Mouse (Mus musculus) stomach, embryonic 14.5 days (tissue): ENCODE measurements around the gene Notch4. TPM values are rescaled to one million over a fixed set of nuclear protein-coding genes. Genes with fewer than 3 reads are reported as not detected.
A peak's percentile ranks its signal among the peaks of the same experiment; 100 is the strongest.

Source experiments
- ATAC-seq: fragments of 200-750 bp; cut with Nextera tagmentation; 2 replicates; pipeline ENCODE4 v1.8.0; 2017; ENCODE audit warnings: low read depth, moderate TSS enrichment; ENCODE audit not compliant: insufficient number of reproducible peaks, insufficient read depth, low FRiP score
- H3K27ac ChIP-seq: fragments of 300-500 bp; sonication (generic); 2 replicates; pipeline ENCODE4 v1.5.1; 2014; ENCODE audit warnings: mild to moderate bottlenecking, low read length, moderate library complexity, mixed read lengths
- H3K27me3 ChIP-seq: fragments of 300-500 bp; sonication (generic); 2 replicates; pipeline ENCODE4 v1.6.1; 2014; ENCODE audit warnings: low read length, control low read depth, mixed read lengths; ENCODE audit not compliant: control insufficient read depth, insufficient read depth
- H3K36me3 ChIP-seq: fragments of 300-500 bp; sonication (generic); 2 replicates; pipeline ENCODE4 v1.6.1; 2014; ENCODE audit warnings: mild to moderate bottlenecking, control low read depth, low read length, moderate library complexity, mixed read lengths; ENCODE audit not compliant: control insufficient read depth, insufficient read depth
- H3K4me1 ChIP-seq: fragments of 300-500 bp; sonication (generic); 2 replicates; pipeline ENCODE4 v1.6.1; 2014; ENCODE audit warnings: low read length, control low read depth, mixed read lengths; ENCODE audit not compliant: control insufficient read depth, insufficient read depth
- H3K4me2 ChIP-seq: fragments of 300-500 bp; sonication (generic); replicated peaks from 2 replicates; pipeline ENCODE4 v1.6.1; 2014; ENCODE audit warnings: low read depth, low read length, control low read depth
- H3K4me3 ChIP-seq: fragments of 300-500 bp; sonication (generic); 2 replicates; pipeline ENCODE4 v1.5.1; 2014; ENCODE audit warnings: low read depth, low read length, control low read depth
- H3K9ac ChIP-seq: fragments of 300-500 bp; sonication (generic); replicated peaks from 2 replicates; pipeline ENCODE4 v1.6.1; 2014; ENCODE audit warnings: low read depth, mild to moderate bottlenecking, control low read depth, low read length, moderate library complexity, mixed read lengths
- H3K9me3 ChIP-seq: fragments of 300-500 bp; sonication (generic); 2 replicates; pipeline ENCODE4 v1.6.1; 2016; ENCODE audit warnings: low read depth, low read length, control low read depth; ENCODE audit not compliant: control insufficient read depth
- whole genome bisulfite sequencing: fragments of 180-500 bp; shearing (Covaris S2); extraction: QIAGEN DNeasy Blood & Tissue Kit; methylation state at CpG from one replicate; pipeline ENCODE4 v1.1.7; 2014; 5-methylcytosine and 5-hydroxymethylcytosine counted together
- polyA plus RNA-seq: library from polyadenylated mRNA; unstranded; fragments of >200 nt; fragmentation: Nextera tagmentation; extraction: Ambion mirVana; gene quantifications from 2 replicates; pipeline ENCODE4 v1.2.1, GENCODE M21; 2014

Notch4 gene
- polyA plus RNA-seq, 1 experiment from 2014 or later: 3.9 TPM

DNA sequence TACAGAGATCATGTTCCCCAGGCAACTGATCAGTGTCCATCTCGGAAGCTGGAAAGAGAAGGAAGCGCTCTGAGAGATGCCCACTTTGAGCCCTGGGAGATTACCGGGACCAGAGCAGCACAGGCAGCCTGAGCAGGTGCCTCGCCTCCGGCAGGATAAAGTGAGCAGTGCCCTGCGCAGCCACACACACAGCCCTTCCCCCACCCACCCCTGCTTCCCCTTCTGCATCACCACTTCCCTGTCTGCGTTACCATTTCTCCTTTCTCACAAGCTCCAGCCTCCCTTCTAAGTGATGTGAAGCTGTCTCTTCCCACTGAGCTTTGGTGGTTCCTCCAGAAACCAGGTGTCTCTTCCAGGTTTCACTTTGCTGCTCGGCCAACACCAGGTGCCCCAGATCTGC, 2.9 kb upstream of the Notch4 start:
- ATAC-seq: no peak
- H3K9me3 ChIP-seq: no peaks in the 10 kb centered on the region
- no peak overlapping the region for H3K4me3 ChIP-seq
- H3K9ac ChIP-seq: no peak overlapping the region
- H3K4me1 ChIP-seq: peaks cover 5% of the 10 kb centered on the region; the same call in 1 of the 2 replicates
- H3K36me3 ChIP-seq: no peaks in the 10 kb centered on the region
- no peaks in the 10 kb centered on the region for H3K27me3 ChIP-seq
- no peak overlapping the region for H3K4me2 ChIP-seq
- 39% methylated on average over 8 of the region's 8 CpGs for WGBS
- H3K27ac ChIP-seq: peak overlapping the region; percentile 44; the same call in 1 of the 2 replicates

DNA sequence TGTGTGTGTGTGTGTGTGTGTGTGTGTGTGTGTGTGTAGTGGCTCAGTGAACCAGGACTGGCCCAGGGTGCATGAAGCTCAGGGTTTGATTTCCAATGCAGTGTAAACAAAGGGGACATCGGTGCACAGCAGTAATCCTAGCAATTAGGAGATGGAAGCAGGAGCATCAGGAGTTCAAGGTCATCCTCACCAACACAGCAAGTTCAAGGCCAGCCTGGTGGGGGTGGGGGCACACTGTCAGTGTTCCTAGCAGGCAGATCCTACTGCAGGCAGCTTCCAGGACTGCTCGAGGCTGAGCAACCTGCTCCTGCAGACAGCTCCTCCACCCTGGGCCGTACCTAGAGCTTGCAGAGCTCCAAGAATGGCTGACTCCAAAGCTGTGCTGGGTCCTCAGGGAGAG, 1.5 kb upstream of the Notch4 start:
- H3K27ac ChIP-seq: no peak overlapping the region
- no peaks in the 10 kb centered on the region for H3K36me3 ChIP-seq
- 49% methylated on average over 3 of the region's 3 CpGs for WGBS
- H3K9ac ChIP-seq: no peak overlapping the region
- peaks cover 5% of the 10 kb centered on the region; the same call in 1 of the 2 replicates for H3K4me1 ChIP-seq
- ATAC-seq: no peak
- H3K27me3 ChIP-seq: no peaks in the 10 kb centered on the region
- no peaks in the 10 kb centered on the region for H3K9me3 ChIP-seq
- no peak overlapping the region for H3K4me2 ChIP-seq
- H3K4me3 ChIP-seq: no peak overlapping the region

DNA sequence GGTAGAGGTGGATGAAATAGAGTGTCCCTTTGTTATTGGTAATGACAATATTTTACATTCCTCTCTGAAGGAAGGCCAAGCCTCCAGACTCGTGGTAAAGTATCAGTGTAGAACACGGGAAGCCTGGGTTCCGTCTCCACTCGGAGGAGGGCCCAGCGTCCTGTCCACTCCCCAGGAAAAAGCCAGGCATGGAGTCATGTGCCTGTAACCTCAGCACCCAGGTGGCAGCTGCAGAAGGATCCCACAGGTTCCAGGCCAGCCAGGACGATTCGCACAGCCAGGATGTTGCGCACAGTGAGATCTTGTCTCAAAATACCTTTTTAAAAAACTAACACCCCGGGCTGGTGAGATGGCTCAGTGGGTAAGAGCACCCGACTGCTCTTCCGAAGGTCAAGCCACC, 714 bp upstream of the Notch4 start:
- H3K27me3 ChIP-seq: no peaks in the 10 kb centered on the region
- H3K27ac ChIP-seq: no peak overlapping the region
- peaks cover 5% of the 10 kb centered on the region; the same call in 1 of the 2 replicates for H3K4me1 ChIP-seq
- no peak overlapping the region for H3K9ac ChIP-seq
- no peaks in the 10 kb centered on the region for H3K36me3 ChIP-seq
- H3K9me3 ChIP-seq: no peaks in the 10 kb centered on the region
- H3K4me3 ChIP-seq: no peak overlapping the region
- H3K4me2 ChIP-seq: no peak overlapping the region
- 63% methylated on average over 11 of the region's 11 CpGs for WGBS
- no peak for ATAC-seq

DNA sequence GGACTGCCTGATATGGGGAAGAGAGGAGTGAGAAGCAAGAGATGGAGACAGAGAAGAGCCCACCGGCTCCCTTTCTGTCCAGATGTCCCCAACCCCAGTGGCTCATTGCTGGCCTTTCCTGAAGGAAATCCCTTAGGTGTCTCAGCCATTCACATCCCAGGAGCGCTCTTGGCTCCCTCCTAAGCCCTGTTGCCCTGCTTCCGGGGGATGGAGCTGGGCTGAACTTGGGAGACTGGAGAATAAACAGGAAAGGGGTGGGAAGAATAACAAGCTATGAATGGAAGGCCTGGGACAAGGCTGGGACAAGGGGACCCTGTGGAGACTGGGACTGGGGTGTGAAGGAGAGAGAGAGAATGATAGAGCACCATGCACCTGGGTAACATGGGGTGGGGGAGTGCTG, 728 bp downstream of the Notch4 start:
- H3K36me3 ChIP-seq: no peaks in the 10 kb centered on the region
- H3K9ac ChIP-seq: no peak overlapping the region
- H3K27ac ChIP-seq: peak overlapping the region; percentile 67; the same call in 1 of the 2 replicates
- no peaks in the 10 kb centered on the region for H3K9me3 ChIP-seq
- no peak for ATAC-seq
- H3K4me1 ChIP-seq: peaks cover 5% of the 10 kb centered on the region; the same call in 1 of the 2 replicates
- peak overlapping the region; percentile 2; the same call in 1 of the 2 replicates for H3K4me3 ChIP-seq
- no peaks in the 10 kb centered on the region for H3K27me3 ChIP-seq
- peak overlapping the region; percentile 25; the same call in 1 of the 2 replicates for H3K4me2 ChIP-seq
- WGBS: 30% methylated on average over 3 of the region's 3 CpGs

DNA sequence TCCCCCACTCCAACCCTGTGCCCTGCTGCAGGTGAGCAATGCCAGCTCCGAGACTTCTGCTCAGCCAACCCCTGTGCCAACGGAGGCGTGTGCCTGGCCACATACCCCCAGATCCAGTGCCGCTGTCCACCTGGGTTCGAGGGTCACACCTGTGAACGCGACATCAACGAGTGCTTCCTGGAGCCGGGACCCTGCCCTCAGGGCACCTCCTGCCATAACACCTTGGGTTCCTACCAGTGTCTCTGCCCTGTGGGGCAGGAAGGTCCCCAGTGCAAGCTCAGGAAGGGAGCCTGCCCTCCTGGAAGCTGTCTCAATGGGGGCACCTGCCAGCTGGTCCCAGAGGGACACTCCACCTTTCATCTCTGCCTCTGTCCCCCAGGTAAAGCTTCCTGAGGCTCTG, 3.2 kb downstream of the Notch4 start:
- Histone ChIP-seq H3K27ac (no peak overlapping the region), H3K9me3 (no peaks in the 10 kb centered on the region), H3K27me3 (no peaks in the 10 kb centered on the region), H3K4me3 (no peak overlapping the region), H3K4me2 (no peak overlapping the region), H3K9ac (no peak overlapping the region), H3K36me3 (no peaks in the 10 kb centered on the region), H3K4me1 (peaks cover 5% of the 10 kb centered on the region; the same call in 1 of the 2 replicates)
- no peak for ATAC-seq
- 58% methylated on average over 9 of the region's 9 CpGs for WGBS

DNA sequence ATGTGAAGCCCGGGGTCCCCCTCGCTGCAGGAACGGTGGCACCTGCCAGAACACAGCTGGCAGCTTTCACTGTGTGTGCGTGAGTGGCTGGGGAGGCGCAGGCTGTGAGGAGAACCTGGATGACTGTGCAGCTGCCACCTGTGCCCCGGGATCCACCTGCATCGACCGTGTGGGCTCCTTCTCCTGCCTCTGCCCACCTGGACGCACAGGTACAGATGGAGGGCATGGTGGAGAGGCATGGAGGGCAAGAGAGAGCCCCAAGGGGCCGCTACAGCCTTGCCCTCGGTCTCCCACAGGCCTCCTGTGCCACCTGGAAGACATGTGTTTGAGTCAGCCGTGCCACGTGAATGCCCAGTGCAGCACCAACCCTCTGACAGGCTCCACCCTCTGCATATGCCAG, 4.4 kb downstream of the Notch4 start:
- 77% methylated on average over 13 of the region's 13 CpGs for WGBS
- Histone ChIP-seq H3K36me3 (no peaks in the 10 kb centered on the region), H3K4me1 (peaks cover 5% of the 10 kb centered on the region; the same call in 1 of the 2 replicates), H3K27ac (no peak overlapping the region), H3K9me3 (no peaks in the 10 kb centered on the region), H3K27me3 (no peaks in the 10 kb centered on the region), H3K4me3 (no peak overlapping the region), H3K9ac (no peak overlapping the region), H3K4me2 (no peak overlapping the region)
- ATAC-seq: no peak

DNA sequence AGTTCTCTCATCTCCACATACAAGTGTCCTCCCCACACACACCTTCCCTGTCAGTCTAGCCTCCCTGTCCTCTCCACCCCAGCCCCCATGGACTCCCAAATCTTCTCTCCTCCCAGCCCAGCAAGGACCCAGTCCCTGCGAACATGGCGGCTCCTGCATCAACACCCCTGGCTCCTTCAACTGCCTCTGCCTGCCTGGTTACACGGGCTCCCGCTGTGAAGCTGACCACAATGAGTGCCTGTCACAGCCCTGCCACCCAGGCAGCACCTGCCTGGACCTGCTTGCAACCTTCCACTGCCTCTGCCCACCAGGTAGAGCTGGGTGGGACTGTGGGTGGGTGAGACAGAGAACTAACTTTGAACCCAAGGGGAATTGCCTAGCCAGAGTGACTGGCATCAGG, 5.9 kb downstream of the Notch4 start:
- 72% methylated on average over 4 of the region's 4 CpGs for WGBS
- Histone ChIP-seq H3K36me3 (no peaks in the 10 kb centered on the region), H3K9me3 (no peaks in the 10 kb centered on the region), H3K4me2 (no peak overlapping the region), H3K4me3 (no peak overlapping the region), H3K27ac (no peak overlapping the region), H3K27me3 (no peaks in the 10 kb centered on the region), H3K4me1 (no peaks in the 10 kb centered on the region), H3K9ac (no peak overlapping the region)
- ATAC-seq: no peak

DNA sequence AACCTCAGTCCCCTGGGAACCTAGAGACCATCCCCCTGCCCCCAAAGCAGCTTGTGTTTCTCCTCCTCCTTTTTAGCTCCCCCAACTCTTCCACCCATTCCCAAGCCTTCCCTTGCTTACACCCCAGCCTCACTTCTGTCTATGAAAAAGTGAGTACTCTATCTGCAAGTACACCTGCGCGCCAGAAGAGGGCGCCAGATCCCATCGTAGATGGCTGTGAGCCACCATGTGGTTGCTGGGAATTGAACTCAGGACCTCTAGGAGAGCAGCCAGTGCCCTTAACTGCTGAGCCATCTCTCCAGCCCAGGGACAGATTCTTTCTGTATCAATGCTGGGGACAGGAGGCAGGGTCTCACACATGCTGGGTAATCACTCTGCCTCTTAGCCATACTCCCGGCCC, 7.8 kb downstream of the Notch4 start:
- Histone ChIP-seq H3K36me3 (no peaks in the 10 kb centered on the region), H3K27me3 (no peaks in the 10 kb centered on the region), H3K4me3 (no peak overlapping the region), H3K9me3 (no peaks in the 10 kb centered on the region), H3K9ac (no peak overlapping the region), H3K27ac (no peak overlapping the region), H3K4me2 (no peak overlapping the region), H3K4me1 (peaks cover 4% of the 10 kb centered on the region; the same call in 1 of the 2 replicates)
- no peak for ATAC-seq
- WGBS: 21% methylated on average over 5 of the region's 5 CpGs

DNA sequence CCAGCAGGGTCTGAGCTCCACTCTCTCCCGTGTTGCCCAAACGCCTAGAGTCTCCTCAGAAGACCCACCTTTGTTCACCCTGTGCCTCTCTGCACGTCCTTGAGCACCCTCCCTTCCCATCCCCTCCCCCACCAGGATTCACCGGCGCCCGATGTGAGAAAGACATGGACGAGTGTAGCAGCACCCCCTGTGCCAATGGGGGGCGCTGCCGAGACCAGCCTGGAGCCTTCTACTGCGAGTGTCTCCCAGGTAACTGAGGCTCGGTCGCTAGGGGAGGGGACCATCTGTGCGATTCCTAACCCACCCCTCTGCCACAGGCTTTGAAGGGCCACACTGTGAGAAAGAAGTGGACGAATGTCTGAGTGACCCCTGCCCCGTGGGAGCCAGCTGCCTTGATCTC, 8.3 kb downstream of the Notch4 start:
- Histone ChIP-seq H3K27me3 (no peaks in the 10 kb centered on the region), H3K9me3 (no peaks in the 10 kb centered on the region), H3K4me1 (peaks cover 4% of the 10 kb centered on the region; the same call in 1 of the 2 replicates), H3K27ac (no peak overlapping the region), H3K4me2 (no peak overlapping the region), H3K36me3 (no peaks in the 10 kb centered on the region), H3K4me3 (no peak overlapping the region), H3K9ac (no peak overlapping the region)
- WGBS: 12% methylated on average over 15 of the region's 15 CpGs
- ATAC-seq: no peak
